Mouse (Mus musculus) C2C12 (cell line): ENCODE data around the gene 1700028K03Rik. TPM values are rescaled to one million over a fixed set of nuclear protein-coding genes. Genes with fewer than 3 reads are reported as not detected.

Experiments
- H3K27me3 ChIP-seq: one replicate; pipeline ENCODE4 v1.6.1; 2011; ENCODE audit not compliant: control insufficient read depth, insufficient read depth, insufficient read length
- H3K36me3 ChIP-seq: one replicate; pipeline ENCODE4 v1.6.1; 2011; ENCODE audit not compliant: control insufficient read depth, insufficient read depth
- H3K4me3 ChIP-seq: one replicate; pipeline ENCODE4 v1.5.1; 2011; ENCODE audit warnings: mild to moderate bottlenecking, control low read depth; ENCODE audit not compliant: poor library complexity, insufficient read depth, severe bottlenecking
- H3K79me2 ChIP-seq: one replicate; pipeline ENCODE4 v1.6.1; 2011; ENCODE audit not compliant: control insufficient read depth, insufficient read depth
- H3K79me3 ChIP-seq: one replicate; pipeline ENCODE4 v1.6.1; 2011; ENCODE audit warnings: low read depth, control low read depth
- H3ac ChIP-seq: one replicate; pipeline ENCODE3; 2011; ENCODE audit warnings: low read depth; ENCODE audit not compliant: control insufficient read depth, insufficient read length
- CEBPB ChIP-seq: IDR thresholded peaks from one replicate; pipeline ENCODE4 v1.6.1; 2011; ENCODE audit warnings: low read depth, mild to moderate bottlenecking, control low read depth, moderate library complexity
- CTCF ChIP-seq: IDR thresholded peaks from one replicate; pipeline ENCODE4 v1.5.1; 2011; ENCODE audit not compliant: control insufficient read depth, insufficient read depth, insufficient read length
- FOSL1 ChIP-seq: IDR thresholded peaks from one replicate; pipeline ENCODE4 v1.8.0; 2011; ENCODE audit warnings: mild to moderate bottlenecking, low read length; ENCODE audit not compliant: poor library complexity, insufficient read depth, severe bottlenecking
- MAX ChIP-seq: IDR thresholded peaks from one replicate; pipeline ENCODE4 v1.6.1; 2011; ENCODE audit warnings: mild to moderate bottlenecking, control low read depth
- MYOD1 ChIP-seq: IDR thresholded peaks from one replicate; pipeline ENCODE4 v1.6.1; 2011; ENCODE audit warnings: low read depth; ENCODE audit not compliant: control insufficient read depth, insufficient read length
- MYOG ChIP-seq: IDR thresholded peaks from one replicate; pipeline ENCODE4 v1.6.1; 2011; ENCODE audit not compliant: control insufficient read depth, insufficient read length; ENCODE audit errors: extremely low read depth
- USF1 ChIP-seq: IDR thresholded peaks from one replicate; pipeline ENCODE4 v1.6.1; 2011; ENCODE audit warnings: low read depth, mild to moderate bottlenecking, control low read depth, moderate library complexity
- polyA plus RNA-seq: library from polyadenylated mRNA; unstranded; fragments of >200 nt; fragmentation: generic; extraction: Trizol; gene quantifications from one replicate; pipeline ENCODE4 v1.2.1, GENCODE M21; 2012; ENCODE audit warnings: missing spikeins

Gene 1700028K03Rik
- polyA plus RNA-seq, 1 experiment, result not detected

- no peaks in the 10 kb centered on the region for H3K79me2 ChIP-seq
- H3K4me3 ChIP-seq, result no peak overlapping the region
- H3K36me3 ChIP-seq, result no peaks in the 10 kb centered on the region
- H3K27me3 ChIP-seq, result no peaks in the 10 kb centered on the region
- TF ChIP-seq MYOD1, result no peak
- TF ChIP-seq CTCF, result no peak
- TF ChIP-seq MAX, result no peak
- no peak for TF ChIP-seq MYOG
- no peak for TF ChIP-seq USF1
- no peak for TF ChIP-seq FOSL1
- TF ChIP-seq CEBPB, result no peak
- no peak overlapping the region for H3ac ChIP-seq
- H3K79me3 ChIP-seq, result no peaks in the 10 kb centered on the region
Observed at GRCm38 (mm10) chr5:107497519-107498501, 36.7 kb upstream of the 1700028K03Rik start.

GRCm38 (mm10) chr5:107498806-107499310, 35.7 kb upstream of the 1700028K03Rik start:
- H3K79me3 ChIP-seq, result no peaks in the 10 kb centered on the region
- H3ac ChIP-seq, result no peak overlapping the region
- H3K36me3 ChIP-seq, result no peaks in the 10 kb centered on the region
- H3K4me3 ChIP-seq, result no peak overlapping the region
- TF ChIP-seq MYOG, result no peak
- TF ChIP-seq CEBPB, result no peak
- no peak for TF ChIP-seq CTCF
- TF ChIP-seq MAX, result no peak
- no peak for TF ChIP-seq FOSL1
- TF ChIP-seq MYOD1, result no peak
- TF ChIP-seq USF1, result no peak
- no peaks in the 10 kb centered on the region for H3K27me3 ChIP-seq
- no peaks in the 10 kb centered on the region for H3K79me2 ChIP-seq

- Histone ChIP-seq H3ac (no peak overlapping the region), H3K4me3 (no peak overlapping the region), H3K27me3 (no peaks in the 10 kb centered on the region), H3K79me2 (no peaks in the 10 kb centered on the region), H3K36me3 (no peaks in the 10 kb centered on the region), H3K79me3 (no peaks in the 10 kb centered on the region)
- TF ChIP-seq MYOD1 (no peak), USF1 (no peak), CEBPB (no peak), CTCF (no peak), FOSL1 (no peak), MYOG (no peak), MAX (no peak)
Observed at GRCm38 (mm10) chr5:107499891-107500535, 34.5 kb upstream of the 1700028K03Rik start.

- TF ChIP-seq USF1, result no peak
Observed at GRCm38 (mm10) chr5:107500741-107501140, 33.8 kb upstream of the 1700028K03Rik start.

GRCm38 (mm10) chr5:107507321-107507720, 27.2 kb upstream of the 1700028K03Rik start, which contains the start of gene Gm42669:
Gm42669 (plus strand) TSS chr5:107507621.
- Histone ChIP-seq H3K27me3 (no peaks in the 10 kb centered on the region), H3K79me2 (no peaks in the 10 kb centered on the region), H3K36me3 (no peaks in the 10 kb centered on the region), H3K79me3 (no peaks in the 10 kb centered on the region), H3K4me3 (no peak within 1 kb of the TSS), H3ac (no peak within 1 kb of the TSS)
- TF ChIP-seq FOSL1 (no peak), MYOD1 (no peak)

More at GRCm38 (mm10) chr5:107500741-107501140, 33.8 kb upstream of the 1700028K03Rik start:
- Histone ChIP-seq H3K27me3 (no peaks in the 10 kb centered on the region), H3K36me3 (no peaks in the 10 kb centered on the region), H3K79me2 (no peaks in the 10 kb centered on the region), H3K4me3 (no peak overlapping the region), H3K79me3 (no peaks in the 10 kb centered on the region), H3ac (no peak overlapping the region)
